Mouse (Mus musculus) stomach, postnatal 0 days (tissue): Measurements from ENCODE around the gene Arhgap9.

Experiments used
- CTCF ChIP-seq: IDR thresholded peaks from 2 replicates; pipeline ENCODE4 v1.5.1; 2016; ENCODE audit warnings: antibody characterized with exemption, low read depth, mild to moderate bottlenecking, moderate library complexity
- EP300 ChIP-seq: optimal IDR thresholded peaks from 2 replicates; pipeline ENCODE3; 2016; ENCODE audit warnings: antibody characterized with exemption

- no peak for TF ChIP-seq CTCF
- TF ChIP-seq EP300, result no peak
These were observed 414 bp downstream of the Arhgap9 start for GRCm38 (mm10) chr10:127322178-127322577.
